Mouse (Mus musculus) megakaryocyte, embryonic 14.5 days (primary cell): Measurements from ENCODE around the gene Bbs5.

ENCODE experiments used
- FLI1 ChIP-seq: IDR thresholded peaks from 2 replicates; pipeline ENCODE4 v1.6.1; 2012; ENCODE audit warnings: low read length, inconsistent platforms, mixed read lengths
- GATA1 ChIP-seq: IDR thresholded peaks from 3 replicates; pipeline ENCODE4 v1.6.1; 2012; ENCODE audit warnings: mixed read lengths, low read length, inconsistent platforms, borderline replicate concordance

- TF ChIP-seq GATA1 (no peak), FLI1 (no peak)
Measured at GRCm38 (mm10) chr2:69659326-69659725, 12.4 kb downstream of the Bbs5 start.
